10 mouse cellular contexts compared by ENCODE assay signal in genomic region chr15:87547022-87547421, GRCm38 (mm10). TPM values are rescaled to one million over a fixed set of nuclear protein-coding genes. Genes with fewer than 3 reads are reported as not detected.
DNase-seq lines count a peak whose midpoint lies in the region; ATAC-seq and TF ChIP-seq lines count a peak whose summit lies in the region.
"Had no signal": no experiment of that assay in that cellular context is flagged by ENCODE, and none has a peak within 500 bp of the region (broad histone marks: within the 10 kb centered on the region; RNA-seq: fewer than 3 reads in every experiment).

No protein-coding gene starts in this region.

- H3K9me3 ChIP-seq in kidney, postnatal 0 days (replicated peaks; ENCODE audit: low read length) = no peaks in the 10 kb centered on the region
- no peaks in the 10 kb centered on the region for H3K9me3 ChIP-seq in kidney, embryonic 14.5 days (ENCODE audit: control insufficient read depth, low read length)
- no peaks in the 10 kb centered on the region for H3K9me3 ChIP-seq in midbrain, postnatal 0 days (ENCODE audit: low read length)
- H3K9me3 ChIP-seq: lung, embryonic 15.5 days had no signal

- peak; percentile 63 for TF ChIP-seq CTCF in kidney, postnatal 0 days (IDR thresholded peaks at IDR 0.05; ENCODE audit: low read depth)
- TF ChIP-seq CTCF in midbrain, postnatal 0 days (IDR thresholded peaks at IDR 0.05) = peak; percentile 85

- peaks cover 57% of the 10 kb centered on the region for H3K27me3 ChIP-seq in kidney, postnatal 0 days (ENCODE audit: insufficient read depth, low read length)
- peaks cover 63% of the 10 kb centered on the region for H3K27me3 ChIP-seq in kidney, embryonic 14.5 days (ENCODE audit: control insufficient read depth, insufficient read depth, low read length)
- H3K27me3 ChIP-seq in midbrain, postnatal 0 days (ENCODE audit: insufficient read depth, low read length) = no peaks in the 10 kb centered on the region; the same call in 1 of the 2 replicates

- H3K27ac ChIP-seq in kidney, postnatal 0 days = no peak overlapping the region
- no peak overlapping the region for H3K27ac ChIP-seq in kidney, embryonic 14.5 days (ENCODE audit: low read depth, low read length)
- no peak overlapping the region for H3K27ac ChIP-seq in midbrain, postnatal 0 days (ENCODE audit: low read depth, low read length)
- H3K27ac ChIP-seq: lung, embryonic 15.5 days had no signal

- no peak for ATAC-seq in kidney, postnatal 0 days (replicated peaks; ENCODE audit: low FRiP score, low read depth)
- ATAC-seq in kidney, embryonic 14.5 days (ENCODE audit: low FRiP score, low TSS enrichment) = no peak
- no peak for ATAC-seq in midbrain, postnatal 0 days (ENCODE audit: low FRiP score)

- 53% methylated on average over 5 of the region's 5 CpGs for WGBS in kidney, postnatal 0 days
- 44% methylated on average over 5 of the region's 5 CpGs for WGBS in kidney, embryonic 14.5 days
- WGBS in midbrain, postnatal 0 days = 18% methylated on average over 5 of the region's 5 CpGs

- DNase-seq in kidney, postnatal 0 days (ENCODE audit: low spot score) = peak; percentile 64
- peak; percentile 79 for DNase-seq in embryo, embryonic 10.5 days (ENCODE audit: low spot score)
- DNase-seq in hindlimb bud, embryonic 11.5 days (ENCODE audit: extremely low spot score, low read depth, low spot score) = peak; percentile 16
- DNase-seq in midbrain, postnatal 0 days (ENCODE audit: low spot score) = peak; percentile 94
- no peak for DNase-seq in adrenal gland, postnatal 36 days
- DNase-seq in natural killer cell, adult 2 months (ENCODE audit: low spot score in 2 of 2) = no peak
- no peak for DNase-seq in B cell, adult 2 months

- no peak overlapping the region for H3K9ac ChIP-seq in kidney, postnatal 0 days (ENCODE audit: low read depth, low read length)
- no peak overlapping the region for H3K9ac ChIP-seq in kidney, embryonic 14.5 days (ENCODE audit: low read depth, low read length)
- H3K9ac ChIP-seq in midbrain, postnatal 0 days (replicated peaks; ENCODE audit: low read length, poor library complexity, severe bottlenecking) = no peak overlapping the region
- H3K9ac ChIP-seq: lung, embryonic 15.5 days had no signal

- H3K4me1 ChIP-seq in kidney, postnatal 0 days (replicated peaks; ENCODE audit: insufficient read depth, low read length) = no peaks in the 10 kb centered on the region; the same call in 1 of the 2 replicates
- no peaks in the 10 kb centered on the region for H3K4me1 ChIP-seq in kidney, embryonic 14.5 days (ENCODE audit: control insufficient read depth, insufficient read depth, low read length)
- peaks cover 18% of the 10 kb centered on the region; the same call in 1 of the 2 replicates for H3K4me1 ChIP-seq in midbrain, postnatal 0 days (ENCODE audit: insufficient read depth, low read length)

- no peaks in the 10 kb centered on the region for H3K36me3 ChIP-seq in kidney, postnatal 0 days (ENCODE audit: insufficient read depth, low read length)
- H3K36me3 ChIP-seq in kidney, embryonic 14.5 days (ENCODE audit: control insufficient read depth, insufficient read depth, low read length) = no peaks in the 10 kb centered on the region
- no peaks in the 10 kb centered on the region for H3K36me3 ChIP-seq in midbrain, postnatal 0 days (ENCODE audit: insufficient read depth, low read length)
- H3K36me3 ChIP-seq: lung, embryonic 15.5 days had no signal

- H3K4me3 ChIP-seq in kidney, postnatal 0 days (replicated peaks; ENCODE audit: low read depth, low read length) = no peak overlapping the region
- H3K4me3 ChIP-seq in kidney, embryonic 14.5 days (ENCODE audit: low read length) = no peak overlapping the region
- H3K4me3 ChIP-seq in midbrain, postnatal 0 days (ENCODE audit: low read depth, low read length) = peak overlapping the region; percentile 90
- H3K4me3 ChIP-seq: lung, embryonic 15.5 days had no signal

- no peak overlapping the region for H3K4me2 ChIP-seq in kidney, postnatal 0 days (ENCODE audit: low read length)
- no peak overlapping the region for H3K4me2 ChIP-seq in kidney, embryonic 14.5 days (replicated peaks; ENCODE audit: low read depth, low read length)
- H3K4me2 ChIP-seq in midbrain, postnatal 0 days (ENCODE audit: low read depth, low read length, poor library complexity, severe bottlenecking) = peak overlapping the region; percentile 62
- H3K4me2 ChIP-seq: lung, embryonic 15.5 days had no signal

RNA-seq across cellular contexts. Expression of gene Fam19a5, which starts 2.9 kb away (rescaled TPM):
- polyA plus RNA-seq in kidney, postnatal 0 days (2015; fragmentation: Nextera tagmentation; extraction: Ambion mirVana) = 5.4 and 5.9 TPM in 2 replicates
- 4.9 and 6.5 TPM in 2 replicates for polyA plus RNA-seq in kidney, embryonic 14.5 days (2014; fragmentation: Nextera tagmentation; extraction: Ambion mirVana)
- total RNA-seq in midbrain, postnatal 0 days (2014; rRNA removed) = 118 and 145 TPM in 2 replicates
- 33.0 and 33.8 TPM in 2 replicates for polyA plus RNA-seq in midbrain, postnatal 0 days (2015; fragmentation: Nextera tagmentation; extraction: Ambion mirVana)
- total RNA-seq in adrenal gland, postnatal 36 days (2021) = 10 to 100 TPM in 1 of 2 experiments, 1 to 10 TPM in 1; 9.2 to 19.5 TPM
- total RNA-seq: MEL had no signal

Comparison
In these comparisons a context has a peak if more than half of its experiments do, and no peak if none do; other contexts are left out.
1. DNase-seq: peak in kidney, postnatal 0 days (single experiment), embryo, embryonic 10.5 days (single experiment), hindlimb bud, embryonic 11.5 days (single experiment) and midbrain, postnatal 0 days (single experiment); none in adrenal gland, postnatal 36 days (0 of 2), natural killer cell, adult 2 months (0 of 2) and B cell, adult 2 months (0 of 2).